Mouse (Mus musculus) MEL (cell line): ENCODE data around the gene Brpf1. TPM values are rescaled to one million over a fixed set of nuclear protein-coding genes. Genes with fewer than 3 reads are reported as not detected.

Experiments
- DNase-seq: peaks from one replicate; pipeline ENCODE4 v3.0.0; 2011; ENCODE audit warnings: low read depth, low spot score
- H3K27ac ChIP-seq: 2 replicates; pipeline ENCODE4 v1.5.1; 2012; ENCODE audit warnings: low read depth, mild to moderate bottlenecking, control low read depth, low read length, moderate library complexity; ENCODE audit not compliant: control insufficient read depth
- H3K27me3 ChIP-seq, 2 experiments: fragments of 150-350 bp in 1 of 2; sonication (generic) in 1 of 2; 2 replicates each; pipeline ENCODE4 v1.6.1; 2012; ENCODE audit warnings: low read length in 2 of 2, mild to moderate bottlenecking in 2 of 2, improper control_type of control experiment in 1 of 2, moderate library complexity in 1 of 2; ENCODE audit not compliant: insufficient read depth in 2 of 2, control insufficient read depth in 1 of 2
- H3K36me3 ChIP-seq, 2 experiments: 2 replicates each; pipeline ENCODE4 v1.6.1; 2012 to 2014; ENCODE audit warnings: low read length in 2 of 2, improper control_type of control experiment in 1 of 2, inconsistent platforms in 1 of 2, mild to moderate bottlenecking in 1 of 2; ENCODE audit not compliant: insufficient read depth in 2 of 2, control insufficient read depth in 1 of 2
- H3K4me1 ChIP-seq, 2 experiments: fragments of 150-350 bp in 1 of 2; sonication (generic) in 1 of 2; 2 replicates each; pipeline ENCODE4 v1.6.1; 2012; ENCODE audit warnings: low read length in 2 of 2, improper control_type of control experiment in 1 of 2, mild to moderate bottlenecking in 1 of 2; ENCODE audit not compliant: insufficient read depth in 2 of 2, control insufficient read depth in 1 of 2
- H3K4me3 ChIP-seq, 2 experiments: fragments of 150-350 bp in 1 of 2; sonication (generic) in 1 of 2; 2 replicates each; pipeline ENCODE4 v1.5.1; 2012; ENCODE audit warnings: low read depth in 2 of 2, low read length in 2 of 2, mild to moderate bottlenecking in 2 of 2, moderate library complexity in 2 of 2, control low read depth in 1 of 2, improper control_type of control experiment in 1 of 2; ENCODE audit not compliant: control insufficient read depth in 1 of 2, insufficient read depth in 1 of 2
- H3K79me2 ChIP-seq: 2 replicates; pipeline ENCODE4 v1.6.1; 2012; ENCODE audit warnings: mild to moderate bottlenecking, low read length, moderate library complexity; ENCODE audit not compliant: control insufficient read depth, poor library complexity, insufficient read depth
- H3K9ac ChIP-seq: 2 replicates; pipeline ENCODE4 v1.6.1; 2012; ENCODE audit warnings: low read depth, mild to moderate bottlenecking, control low read depth, low read length, moderate library complexity; ENCODE audit not compliant: control insufficient read depth, poor library complexity, severe bottlenecking
- H3K9me3 ChIP-seq: fragments of 150-350 bp; sonication (generic); replicated peaks from 2 replicates; pipeline ENCODE4 v1.6.1; 2012; ENCODE audit warnings: mild to moderate bottlenecking, low read length, improper control_type of control experiment, moderate library complexity; ENCODE audit not compliant: insufficient read depth
- BHLHE40 ChIP-seq: IDR thresholded peaks from 2 replicates; pipeline ENCODE4 v1.6.1; 2012; ENCODE audit warnings: low read depth, mild to moderate bottlenecking, inconsistent platforms, low read length, improper control_type of control experiment, borderline replicate concordance
- E2F4 ChIP-seq: IDR thresholded peaks from 2 replicates; pipeline ENCODE4 v1.6.1; 2011; ENCODE audit warnings: low read depth, low read length, improper control_type of control experiment, borderline replicate concordance
- ELF1 ChIP-seq: IDR thresholded peaks from 2 replicates; pipeline ENCODE4 v1.6.1; 2014; ENCODE audit warnings: low read depth, mild to moderate bottlenecking, inconsistent platforms, low read length, improper control_type of control experiment, moderate library complexity
- EP300 ChIP-seq, 2 experiments: IDR thresholded peaks; 2 replicates each; pipeline ENCODE4 v1.6.1; 2011; ENCODE audit warnings: improper control_type of control experiment in 2 of 2, low read length in 2 of 2, low read depth in 1 of 2, mild to moderate bottlenecking in 1 of 2
- ETS1 ChIP-seq: IDR thresholded peaks from 2 replicates; pipeline ENCODE4 v1.6.1; 2012; ENCODE audit warnings: low read depth, mild to moderate bottlenecking, inconsistent platforms, low read length, improper control_type of control experiment, moderate library complexity
- GATA1 ChIP-seq: IDR thresholded peaks from 2 replicates; pipeline ENCODE4 v1.6.1; 2011; ENCODE audit warnings: low read depth, low read length, improper control_type of control experiment
- HCFC1 ChIP-seq: IDR thresholded peaks from 2 replicates; pipeline ENCODE4 v1.6.1; 2012; ENCODE audit warnings: low read depth, mild to moderate bottlenecking, inconsistent platforms, low read length, improper control_type of control experiment, moderate library complexity
- KAT2A ChIP-seq: conservative IDR thresholded peaks from 2 replicates; pipeline ENCODE4 v1.6.1; 2012; ENCODE audit warnings: low read depth, low read length, improper control_type of control experiment, inconsistent platforms
- MAFK ChIP-seq: IDR thresholded peaks from 2 replicates; pipeline ENCODE4 v1.6.1; 2011; ENCODE audit warnings: low read depth, mild to moderate bottlenecking, low read length, improper control_type of control experiment, borderline replicate concordance
- MAX ChIP-seq: IDR thresholded peaks from 2 replicates; pipeline ENCODE4 v1.6.1; 2011; ENCODE audit warnings: low read length, improper control_type of control experiment
- MXI1 ChIP-seq: IDR thresholded peaks from 2 replicates; pipeline ENCODE4 v1.6.1; 2011; ENCODE audit warnings: mild to moderate bottlenecking, low read depth, low read length, improper control_type of control experiment
- MYC ChIP-seq: IDR thresholded peaks from 2 replicates; pipeline ENCODE4 v1.6.1; 2011; ENCODE audit warnings: low read depth, mild to moderate bottlenecking, low read length, improper control_type of control experiment, moderate library complexity
- NELFE ChIP-seq: IDR thresholded peaks from 2 replicates; pipeline ENCODE4 v1.6.1; 2011; ENCODE audit warnings: low read depth, low read length, improper control_type of control experiment
- SIN3A ChIP-seq: IDR thresholded peaks from 2 replicates; pipeline ENCODE4 v1.6.1; 2012; ENCODE audit warnings: low read length, improper control_type of control experiment, inconsistent platforms
- TAL1 ChIP-seq: IDR thresholded peaks from 2 replicates; pipeline ENCODE4 v1.6.1; 2012; ENCODE audit warnings: mild to moderate bottlenecking, inconsistent platforms, low read length, moderate library complexity, mixed read lengths
- TBP ChIP-seq: IDR thresholded peaks from 2 replicates; pipeline ENCODE4 v1.8.0; 2011; ENCODE audit warnings: low read depth, low read length, improper control_type of control experiment
- UBTF ChIP-seq: IDR thresholded peaks from 2 replicates; pipeline ENCODE4 v1.6.1; 2012; ENCODE audit warnings: low read depth, mild to moderate bottlenecking, inconsistent platforms, low read length, improper control_type of control experiment, moderate library complexity, borderline replicate concordance; ENCODE audit not compliant: insufficient read depth
- USF2 ChIP-seq, 2 experiments: IDR thresholded peaks; 2 replicates each; pipeline ENCODE4 v1.6.1; 2011 to 2012; ENCODE audit warnings: improper control_type of control experiment in 2 of 2, low read length in 2 of 2, borderline replicate concordance in 1 of 2, inconsistent platforms in 1 of 2, low read depth in 1 of 2, mild to moderate bottlenecking in 1 of 2; ENCODE audit not compliant: insufficient read depth in 1 of 2
- ZMIZ1 ChIP-seq: IDR thresholded peaks from 2 replicates; pipeline ENCODE4 v1.6.1; 2012; ENCODE audit warnings: low read depth, mild to moderate bottlenecking, inconsistent platforms, low read length, improper control_type of control experiment, moderate library complexity
- polyA plus RNA-seq, 2 experiments: library from polyadenylated mRNA; stranded (reverse) in 1 of 2; unstranded in 1 of 2; fragments of >175 nt in 1 of 2; fragments of >200 nt in 1 of 2; gene quantifications; 2 replicates each; pipeline versions ENCODE4 v1.2.1 to v1.2.4; 2012; ENCODE audit warnings: low replicate concordance in 2 of 2, low read depth in 1 of 2; ENCODE audit not compliant: insufficient read length in 2 of 2, insufficient read depth in 1 of 2, missing spikeins in 1 of 2
- total RNA-seq: library from RNA; depleted of rRNA; stranded (reverse); fragments of 300-350 nt; gene quantifications from 2 replicates; pipeline ENCODE4 v1.2.3, GENCODE M21; 2012

Brpf1 gene
- total and polyA plus RNA-seq, 3 experiments = 32.6 to 46.8 (median 44.9) TPM

- H3K4me3 ChIP-seq = peak overlapping the region; percentile 1 to 42; a peak in 2 of 4 replicates
- peaks cover 0 to 8% of the 10 kb centered on the region in 2 experiments; a peak in 2 of 4 replicates for H3K36me3 ChIP-seq
- no peak for TF ChIP-seq BHLHE40
- TF ChIP-seq UBTF = no peak
- DNase-seq = no peak
- H3K4me1 ChIP-seq = peaks cover 2 to 6% of the 10 kb centered on the region in 2 experiments
- no peak overlapping the region for H3K27ac ChIP-seq
- no peaks in the 10 kb centered on the region for H3K79me2 ChIP-seq
- no peaks in the 10 kb centered on the region for H3K27me3 ChIP-seq
- peak overlapping the region; percentile 42 for H3K9ac ChIP-seq
- H3K9me3 ChIP-seq = no peaks in the 10 kb centered on the region
Measured at GRCm38 (mm10) chr6:113351161-113351560, 44.2 kb downstream of the Brpf1 start.

- TF ChIP-seq MXI1 (peak; percentile 51), KAT2A (no peak), USF2 (IDR thresholded peaks at IDR 0.05; ENCODE audit: borderline replicate concordance in 1 of 2, insufficient read depth in 1 of 2, low read depth in 1 of 2, low read length in 2 of 2) (no peak), MYC (0 out of 2 replicates have a peak, but pooled peaks have one; percentile 45), GATA1 (peak; percentile 56), SIN3A (no peak), MAFK (no peak), NELFE (no peak), ELF1 (no peak), ZMIZ1 (no peak), MAX (peak; percentile 55; the same call in 1 of the 2 replicates), TBP (0 out of 2 replicates have a peak, but pooled peaks have one; percentile 18), BHLHE40 (no peak), HCFC1 (no peak), ETS1 (no peak), TAL1 (no peak), E2F4 (no peak), EP300 (IDR thresholded peaks at IDR 0.05; ENCODE audit: low read depth in 1 of 2, low read length in 2 of 2) (0 out of 4 replicates have a peak, but pooled peaks of 1 of the 2 experiments have one; percentile 30)
- peaks cover 2 to 6% of the 10 kb centered on the region in 2 experiments for H3K4me1 ChIP-seq
- H3K79me2 ChIP-seq = no peaks in the 10 kb centered on the region
- peaks cover 0 to 8% of the 10 kb centered on the region in 2 experiments; a peak in 2 of 4 replicates for H3K36me3 ChIP-seq
- peak; percentile 64 for DNase-seq
- peak overlapping the region; percentile 1 to 42; a peak in 3 of 4 replicates for H3K4me3 ChIP-seq
- H3K9me3 ChIP-seq = no peaks in the 10 kb centered on the region
- no peak overlapping the region for H3K27ac ChIP-seq
- H3K27me3 ChIP-seq = no peaks in the 10 kb centered on the region
- peak overlapping the region; percentile 42 for H3K9ac ChIP-seq
Measured at GRCm38 (mm10) chr6:113351653-113352052, 44.7 kb downstream of the Brpf1 start.
